Mouse (Mus musculus): ENCODE measurements around the gene Epb41. TPM values are rescaled to one million over a fixed set of nuclear protein-coding genes. Genes with fewer than 3 reads are reported as not detected.

Gene Epb41
- polyA plus RNA-seq (2015; fragmentation: Nextera tagmentation; extraction: Ambion mirVana), result 48.1 and 51.3 TPM in 2 replicates

GRCm38 (mm10) chr4:132074933-132075769 is at the start of gene Epb41:
TSS of gene Epb41 (minus strand) at chr4:132075321.
- Histone ChIP-seq H3K27ac (replicated peaks) (no peak within 1 kb of the TSS), H3K36me3 (no peaks in the 10 kb centered on the region), H3K4me3 (replicated peaks) (peak within 1 kb of the TSS; percentile 60), H3K27me3 (replicated peaks) (0 out of 2 replicates have a peak, but pooled peaks cover 3% of the 10 kb centered on the region), H3K4me2 (peak within 1 kb of the TSS; percentile 99), H3K9ac (replicated peaks) (peak within 1 kb of the TSS; percentile 60), H3K4me1 (peaks cover 24% of the 10 kb centered on the region), H3K9me3 (replicated peaks) (no peaks in the 10 kb centered on the region)
- ATAC-seq (ENCODE audit: low FRiP score), result peak; percentile 91
- WGBS, result 1% methylated on average over 47 of the region's 47 CpGs

GRCm38 (mm10) chr4:132123166-132123565 is 48.0 kb upstream of the Epb41 start:
- H3K27ac ChIP-seq (replicated peaks), result no peak overlapping the region
- 78% methylated on average over 1 of the region's 1 CpGs for WGBS
- ATAC-seq (ENCODE audit: low FRiP score), result no peak

GRCm38 (mm10) chr4:132121674-132122073 is 46.6 kb upstream of the Epb41 start:
- 86% methylated on average over 5 of the region's 5 CpGs for WGBS
- Histone ChIP-seq H3K4me2 (no peak overlapping the region), H3K36me3 (no peaks in the 10 kb centered on the region), H3K4me3 (replicated peaks) (no peak overlapping the region), H3K4me1 (peaks cover 13% of the 10 kb centered on the region; the same call in 1 of the 2 replicates), H3K9ac (replicated peaks) (no peak overlapping the region), H3K27ac (replicated peaks) (no peak overlapping the region), H3K9me3 (replicated peaks) (no peaks in the 10 kb centered on the region), H3K27me3 (replicated peaks) (0 out of 2 replicates have a peak, but pooled peaks cover 2% of the 10 kb centered on the region)
- ATAC-seq (ENCODE audit: low FRiP score), result no peak

More at GRCm38 (mm10) chr4:132123166-132123565, 48.0 kb upstream of the Epb41 start:
- H3K36me3 ChIP-seq, result no peaks in the 10 kb centered on the region
- no peaks in the 10 kb centered on the region for H3K9me3 ChIP-seq (replicated peaks)
- no peak overlapping the region for H3K4me3 ChIP-seq (replicated peaks)
- H3K27me3 ChIP-seq (replicated peaks), result 0 out of 2 replicates have a peak, but pooled peaks cover 1% of the 10 kb centered on the region
- H3K4me2 ChIP-seq, result no peak overlapping the region
- H3K9ac ChIP-seq (replicated peaks), result no peak overlapping the region
- peaks cover 13% of the 10 kb centered on the region; the same call in 1 of the 2 replicates for H3K4me1 ChIP-seq

GRCm38 (mm10) chr4:132119566-132119965 is 44.4 kb upstream of the Epb41 start:
- H3K36me3 ChIP-seq, result no peaks in the 10 kb centered on the region
- WGBS, result 57% methylated on average over 9 of the region's 9 CpGs
- no peak overlapping the region for H3K27ac ChIP-seq (replicated peaks)
- ATAC-seq (ENCODE audit: low FRiP score), result no peak
- peaks cover 13% of the 10 kb centered on the region; the same call in 1 of the 2 replicates for H3K4me1 ChIP-seq
- no peak overlapping the region for H3K4me3 ChIP-seq (replicated peaks)
- H3K4me2 ChIP-seq, result no peak overlapping the region
- no peak overlapping the region for H3K9ac ChIP-seq (replicated peaks)
- H3K27me3 ChIP-seq (replicated peaks), result 0 out of 2 replicates have a peak, but pooled peaks cover 2% of the 10 kb centered on the region
- H3K9me3 ChIP-seq (replicated peaks), result no peaks in the 10 kb centered on the region

- no peak for ATAC-seq (ENCODE audit: low FRiP score)
- 78% methylated on average over 4 of the region's 4 CpGs for WGBS
Observed at GRCm38 (mm10) chr4:132116315-132116714, 41.2 kb upstream of the Epb41 start.

GRCm38 (mm10) chr4:132113411-132114095 is 38.4 kb upstream of the Epb41 start:
- Histone ChIP-seq H3K36me3 (no peaks in the 10 kb centered on the region), H3K27ac (replicated peaks) (no peak overlapping the region; the same call in 1 of the 2 replicates), H3K4me2 (peak overlapping the region; percentile 54), H3K4me1 (0 out of 2 replicates have a peak, but pooled peaks cover 5% of the 10 kb centered on the region), H3K27me3 (replicated peaks) (peaks cover 11% of the 10 kb centered on the region; the same call in 1 of the 2 replicates), H3K9me3 (replicated peaks) (no peaks in the 10 kb centered on the region), H3K9ac (replicated peaks) (no peak overlapping the region), H3K4me3 (replicated peaks) (peak overlapping the region; percentile 32)
- ATAC-seq (ENCODE audit: low FRiP score), result no peak
- 44% methylated on average over 53 of the region's 53 CpGs for WGBS

More at GRCm38 (mm10) chr4:132116315-132116714, 41.2 kb upstream of the Epb41 start:
- Histone ChIP-seq H3K4me3 (replicated peaks) (no peak overlapping the region), H3K9ac (replicated peaks) (no peak overlapping the region), H3K4me2 (no peak overlapping the region), H3K9me3 (replicated peaks) (no peaks in the 10 kb centered on the region), H3K4me1 (0 out of 2 replicates have a peak, but pooled peaks cover 5% of the 10 kb centered on the region), H3K27ac (replicated peaks) (no peak overlapping the region), H3K27me3 (replicated peaks) (peaks cover 11% of the 10 kb centered on the region; the same call in 1 of the 2 replicates), H3K36me3 (no peaks in the 10 kb centered on the region)

- WGBS, result 22% methylated on average over 4 of the region's 4 CpGs
- Histone ChIP-seq H3K4me2 (no peak overlapping the region), H3K4me1 (0 out of 2 replicates have a peak, but pooled peaks cover 5% of the 10 kb centered on the region)
Observed at GRCm38 (mm10) chr4:132111227-132111626, 36.1 kb upstream of the Epb41 start.

GRCm38 (mm10) chr4:132108221-132108620 is 33.1 kb upstream of the Epb41 start:
- H3K4me2 ChIP-seq, result no peak overlapping the region
- no peaks in the 10 kb centered on the region for H3K4me1 ChIP-seq
- no peak overlapping the region for H3K4me3 ChIP-seq (replicated peaks)
- H3K36me3 ChIP-seq, result no peaks in the 10 kb centered on the region
- H3K27me3 ChIP-seq (replicated peaks), result 0 out of 2 replicates have a peak, but pooled peaks cover 4% of the 10 kb centered on the region
- H3K9me3 ChIP-seq (replicated peaks), result no peaks in the 10 kb centered on the region
- ATAC-seq (ENCODE audit: low FRiP score), result no peak
- no peak overlapping the region for H3K9ac ChIP-seq (replicated peaks)
- whole genome bisulfite sequencing, result 96% methylated on average over 7 of the region's 7 CpGs
- H3K27ac ChIP-seq (replicated peaks), result no peak overlapping the region

More at GRCm38 (mm10) chr4:132111227-132111626, 36.1 kb upstream of the Epb41 start:
- Histone ChIP-seq H3K27ac (replicated peaks) (no peak overlapping the region), H3K36me3 (no peaks in the 10 kb centered on the region), H3K9me3 (replicated peaks) (no peaks in the 10 kb centered on the region), H3K27me3 (replicated peaks) (peaks cover 9% of the 10 kb centered on the region; the same call in 1 of the 2 replicates), H3K4me3 (replicated peaks) (no peak overlapping the region), H3K9ac (replicated peaks) (no peak overlapping the region)
- ATAC-seq (ENCODE audit: low FRiP score), result no peak

- H3K9ac ChIP-seq (replicated peaks), result no peak overlapping the region
- H3K4me2 ChIP-seq, result no peak overlapping the region
- no peak for ATAC-seq (ENCODE audit: low FRiP score)
- H3K9me3 ChIP-seq (replicated peaks), result no peaks in the 10 kb centered on the region
- no peaks in the 10 kb centered on the region for H3K36me3 ChIP-seq
- no peak overlapping the region for H3K4me3 ChIP-seq (replicated peaks)
- WGBS, result 34% methylated on average over 3 of the region's 3 CpGs
- H3K27me3 ChIP-seq (replicated peaks), result no peaks in the 10 kb centered on the region
- H3K27ac ChIP-seq (replicated peaks), result no peak overlapping the region
- H3K4me1 ChIP-seq, result peaks cover 4% of the 10 kb centered on the region; the same call in 1 of the 2 replicates
Observed at GRCm38 (mm10) chr4:132101152-132101551, 26.0 kb upstream of the Epb41 start.

GRCm38 (mm10) chr4:132099548-132099947 is 24.4 kb upstream of the Epb41 start:
- Histone ChIP-seq H3K27me3 (replicated peaks) (no peaks in the 10 kb centered on the region), H3K4me3 (replicated peaks) (no peak overlapping the region), H3K27ac (replicated peaks) (no peak overlapping the region), H3K4me1 (peaks cover 4% of the 10 kb centered on the region; the same call in 1 of the 2 replicates), H3K9me3 (replicated peaks) (no peaks in the 10 kb centered on the region), H3K36me3 (no peaks in the 10 kb centered on the region), H3K9ac (replicated peaks) (no peak overlapping the region), H3K4me2 (no peak overlapping the region)
- ATAC-seq (ENCODE audit: low FRiP score), result no peak
- 86% methylated on average over 5 of the region's 5 CpGs for WGBS

GRCm38 (mm10) chr4:132095043-132095442 is 19.9 kb upstream of the Epb41 start:
- Histone ChIP-seq H3K27me3 (replicated peaks) (no peaks in the 10 kb centered on the region), H3K36me3 (no peaks in the 10 kb centered on the region), H3K4me1 (no peaks in the 10 kb centered on the region), H3K4me2 (no peak overlapping the region), H3K9ac (replicated peaks) (no peak overlapping the region), H3K9me3 (replicated peaks) (no peaks in the 10 kb centered on the region), H3K4me3 (replicated peaks) (no peak overlapping the region), H3K27ac (replicated peaks) (no peak overlapping the region)
- no peak for ATAC-seq (ENCODE audit: low FRiP score)
- 85% methylated on average over 7 of the region's 7 CpGs for WGBS
